Mouse (Mus musculus): ENCODE results near the gene Dner.

- TF ChIP-seq CTCF (IDR thresholded peaks at IDR 0.05; ENCODE audit: low read depth, low read length) (no peak), POLR2A (IDR thresholded peaks at IDR 0.05; ENCODE audit: borderline replicate concordance, low read depth, low read length) (no peak)
Observed at GRCm38 (mm10) chr1:84508510-84508909, 187.5 kb downstream of the Dner start.

Data from bone marrow macrophage, adult 2 months (primary cell).